Mouse (Mus musculus): ENCODE measurements around the gene Ccdc151. TPM values are rescaled to one million over a fixed set of nuclear protein-coding genes. Genes with fewer than 3 reads are reported as not detected.

The Ccdc151 gene
- polyA plus RNA-seq, 1 experiment from 2014 or later: 0.52 TPM

DNA sequence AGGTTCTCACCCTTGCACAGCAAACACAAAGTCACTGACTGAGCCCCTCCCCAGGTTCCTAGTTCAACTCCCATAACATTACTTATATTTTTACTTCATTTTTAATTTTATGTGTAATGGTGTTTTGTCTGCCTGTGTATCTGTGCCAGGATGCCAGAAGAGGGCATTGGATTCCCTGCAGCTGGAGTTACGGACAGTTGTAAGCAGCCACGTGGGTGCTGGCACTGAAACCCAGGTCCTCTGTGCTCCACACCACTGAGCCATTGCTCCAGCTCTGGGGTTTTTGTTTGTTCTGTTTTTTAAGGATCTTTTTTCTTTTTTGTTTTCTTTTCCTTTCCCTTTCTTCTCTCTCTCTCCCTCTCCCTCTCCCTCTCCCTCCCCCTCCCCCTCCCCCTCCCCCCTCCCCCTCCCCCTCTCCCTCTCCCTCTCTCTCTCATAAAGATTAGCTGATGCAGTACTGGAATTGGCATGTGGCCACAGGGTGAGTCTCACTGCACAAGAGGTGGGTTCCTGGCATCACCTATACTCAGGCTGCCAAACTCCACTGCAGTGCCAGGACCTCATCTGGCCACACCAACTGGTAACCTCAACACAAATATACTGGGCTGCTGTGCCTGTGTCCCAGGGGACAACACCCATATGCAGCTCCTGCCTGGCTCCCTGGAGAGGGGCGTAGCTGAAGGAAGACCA is 6.1 kb downstream of the Ccdc151 start:
- no peak for DNase-seq (ENCODE audit: low spot score)

DNA sequence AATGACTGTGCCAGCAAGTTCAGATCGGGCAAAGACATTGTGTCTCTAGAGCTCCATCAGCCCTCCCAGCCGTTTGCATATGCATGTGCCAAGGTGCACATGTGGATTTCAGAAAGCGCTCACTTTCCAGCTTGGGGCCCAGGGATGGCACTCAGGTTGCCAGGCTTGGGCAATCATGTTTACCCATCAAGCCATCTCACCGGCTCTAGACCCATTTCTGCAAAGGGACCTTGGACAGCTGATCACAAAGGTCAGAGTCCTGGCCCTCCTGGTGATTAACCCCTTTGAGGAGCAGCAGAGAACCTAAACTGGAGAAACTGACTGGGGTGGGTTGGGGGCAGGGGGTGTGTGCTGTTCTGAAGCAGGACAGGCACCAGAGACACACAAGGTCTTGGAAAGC is 10.2 kb downstream of the Ccdc151 start:
- DNase-seq (ENCODE audit: low spot score): no peak

DNA sequence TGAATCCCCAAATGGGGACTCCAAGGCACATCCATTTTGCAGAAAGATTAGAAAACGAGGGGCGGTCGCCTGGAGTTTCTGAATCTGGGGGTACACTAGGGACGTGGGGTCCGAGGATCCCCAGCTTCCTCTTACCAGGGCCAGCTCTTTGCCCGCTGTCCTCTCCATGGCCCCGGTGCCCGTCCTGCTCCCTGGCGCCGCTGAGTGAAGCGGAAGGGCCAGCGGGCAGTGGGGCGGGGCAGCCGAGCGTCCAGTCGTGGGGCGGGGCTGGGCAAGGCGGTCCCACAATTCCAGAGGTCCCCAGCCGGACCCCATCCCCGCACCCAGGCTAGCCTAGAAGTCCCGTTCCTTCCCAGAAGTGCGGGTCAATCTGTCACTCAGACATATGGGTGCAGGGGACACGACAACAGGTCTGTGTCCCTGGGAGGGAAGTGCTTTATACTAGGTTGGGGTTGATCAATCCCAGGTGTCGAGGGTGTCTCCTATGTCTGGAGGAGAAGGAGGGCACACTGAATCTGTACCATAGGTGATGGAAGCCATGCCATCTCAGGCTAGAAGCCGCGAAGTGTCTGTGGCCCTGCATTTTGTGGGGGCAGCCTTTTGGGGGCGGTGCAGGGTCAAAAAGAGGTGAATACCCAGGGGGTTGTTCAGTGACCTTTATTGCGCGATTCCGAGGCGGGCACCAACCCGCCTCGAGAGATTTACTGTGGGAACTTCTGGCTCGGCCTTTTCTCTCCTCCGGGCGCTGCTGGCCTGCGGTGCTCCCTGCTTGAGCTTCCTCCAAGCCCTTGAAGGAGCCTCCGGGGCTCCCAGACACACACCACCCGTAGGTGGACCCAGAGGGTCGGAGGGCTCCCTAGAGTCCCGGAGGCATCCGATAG is 13.0 kb downstream of the Ccdc151 start, which contains the start of gene Rgl3:
TSS of gene Rgl3 (minus strand) at position 217 of the 881 bp plus-strand sequence.
- DNase-seq (ENCODE audit: low spot score): peak; percentile 29

DNA sequence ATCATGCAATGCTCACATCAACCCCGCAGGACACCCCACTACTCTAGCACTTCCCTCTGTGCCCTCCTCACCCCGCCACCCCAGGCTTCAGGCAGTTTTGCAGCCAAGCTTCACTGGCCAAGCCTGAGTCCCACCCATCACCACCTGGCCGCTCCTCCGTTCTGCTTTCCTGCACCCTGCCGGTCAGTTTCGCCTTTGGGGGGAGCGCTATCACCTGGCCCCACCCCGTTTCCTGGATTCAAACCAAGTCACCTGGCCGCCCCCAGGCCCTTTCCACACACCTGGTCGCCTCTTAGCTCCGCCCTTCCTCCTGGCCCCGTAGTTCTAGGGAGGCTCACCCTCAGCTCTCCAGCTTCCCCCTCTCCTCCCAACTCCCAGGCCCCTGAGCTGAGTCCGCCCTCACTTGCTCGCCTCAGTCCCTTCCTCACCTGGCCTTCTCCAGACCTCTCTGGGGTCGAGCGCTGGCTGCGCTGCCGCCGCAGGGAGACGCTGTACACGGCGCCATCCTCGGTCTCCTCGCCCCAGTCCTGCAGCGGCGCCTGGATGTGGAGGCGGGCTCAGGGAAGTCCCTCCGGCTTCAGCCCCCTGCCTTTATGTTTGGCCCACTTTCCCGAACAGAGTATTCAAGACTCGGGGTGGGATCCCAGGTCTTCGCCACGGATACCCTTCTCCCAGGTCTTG is 13.9 kb downstream of the Ccdc151 start:
- no peak for DNase-seq (ENCODE audit: low spot score)

DNA sequence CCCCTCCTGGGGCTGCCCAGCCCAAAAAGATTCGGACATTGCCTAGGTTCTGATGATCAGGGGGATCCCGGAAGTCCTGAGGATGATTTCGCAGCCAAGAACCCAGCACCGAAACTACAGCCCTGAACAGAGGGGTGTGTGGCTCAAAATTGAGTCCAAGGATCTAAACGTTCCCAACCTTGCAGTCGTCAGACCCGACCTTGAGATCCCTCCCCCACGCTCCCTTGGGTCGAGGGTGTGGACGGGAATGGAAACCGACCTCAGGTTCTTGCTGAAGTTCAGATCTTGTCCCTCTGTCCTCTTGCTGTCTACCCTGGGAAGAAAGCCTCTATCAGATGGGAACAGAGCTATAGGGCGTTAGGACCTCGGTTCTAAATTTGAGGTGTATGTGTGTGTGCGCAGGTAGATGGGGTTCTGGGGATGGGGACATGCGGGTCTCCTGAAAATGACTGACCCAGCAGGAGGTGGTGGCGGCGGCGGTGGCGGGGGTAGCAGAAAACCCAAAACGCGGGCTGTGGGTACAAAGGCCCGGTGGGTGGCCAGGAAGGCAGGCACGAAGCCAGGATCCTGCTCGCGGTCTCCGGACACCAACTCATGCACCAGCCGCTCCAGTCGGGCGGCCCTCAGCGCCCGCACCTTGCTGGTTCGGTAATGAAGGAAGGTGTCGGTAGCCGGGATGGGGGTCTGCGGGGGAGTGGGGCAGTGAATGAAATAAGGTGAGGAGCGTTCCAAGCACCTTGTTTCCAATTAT is 14.7 kb downstream of the Ccdc151 start:
- no peak for DNase-seq (ENCODE audit: low spot score)

DNA sequence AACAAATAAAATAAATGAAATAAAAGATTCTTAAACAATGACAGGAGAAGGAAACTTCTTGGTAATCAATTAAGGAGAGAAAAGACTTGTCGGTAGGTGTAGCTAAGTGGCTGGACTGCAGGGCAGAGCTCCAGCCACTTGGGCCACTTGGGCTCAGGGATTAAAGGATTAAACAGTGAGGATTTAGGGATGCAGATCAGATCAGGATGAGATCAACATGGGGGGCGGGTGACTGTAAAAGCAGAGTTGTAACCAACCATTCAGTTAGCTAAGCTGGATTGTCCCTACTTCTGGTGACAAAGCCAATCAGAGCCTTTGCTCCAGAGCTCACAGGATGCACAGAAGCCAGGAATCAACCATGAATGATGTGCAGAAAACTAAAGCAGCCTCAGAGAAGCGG is 18.5 kb downstream of the Ccdc151 start:
- no peak for DNase-seq (ENCODE audit: low spot score)

DNA sequence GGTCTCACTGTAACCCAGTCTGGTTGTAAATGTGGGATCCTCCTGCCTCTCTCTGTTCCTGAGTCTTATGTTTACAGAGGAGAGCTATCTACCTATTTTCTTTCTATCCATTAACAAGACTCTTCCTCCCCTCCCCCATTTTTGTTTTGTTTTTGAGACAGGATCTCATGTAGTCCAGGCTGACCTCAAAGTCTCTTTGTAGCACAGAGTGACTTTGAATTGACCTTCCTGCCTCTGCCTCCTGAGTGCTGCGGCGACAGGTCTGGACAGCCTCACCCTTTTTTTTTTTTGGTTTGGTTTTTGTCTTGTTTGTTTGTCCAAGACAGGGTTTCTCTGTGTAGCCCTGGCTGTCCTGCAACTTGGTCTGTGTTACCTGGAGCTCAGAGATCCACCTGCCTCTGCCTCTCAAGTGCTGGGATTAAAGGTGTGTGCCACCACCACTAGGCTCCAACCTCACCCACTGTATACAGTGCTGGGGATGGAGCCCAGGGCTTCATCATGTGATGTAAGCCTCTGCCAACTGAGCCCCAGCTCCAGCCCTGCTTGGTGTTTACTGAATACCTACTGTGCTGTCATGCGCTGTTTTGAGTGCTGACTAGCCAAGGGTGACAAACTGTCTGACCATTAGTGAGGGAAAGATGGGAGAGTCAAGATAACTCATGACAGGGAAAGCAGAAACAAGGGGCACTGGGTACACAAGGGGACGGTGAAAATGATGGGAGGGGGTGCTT is 23.9 kb downstream of the Ccdc151 start:
- no peak for DNase-seq (ENCODE audit: low spot score)

DNA sequence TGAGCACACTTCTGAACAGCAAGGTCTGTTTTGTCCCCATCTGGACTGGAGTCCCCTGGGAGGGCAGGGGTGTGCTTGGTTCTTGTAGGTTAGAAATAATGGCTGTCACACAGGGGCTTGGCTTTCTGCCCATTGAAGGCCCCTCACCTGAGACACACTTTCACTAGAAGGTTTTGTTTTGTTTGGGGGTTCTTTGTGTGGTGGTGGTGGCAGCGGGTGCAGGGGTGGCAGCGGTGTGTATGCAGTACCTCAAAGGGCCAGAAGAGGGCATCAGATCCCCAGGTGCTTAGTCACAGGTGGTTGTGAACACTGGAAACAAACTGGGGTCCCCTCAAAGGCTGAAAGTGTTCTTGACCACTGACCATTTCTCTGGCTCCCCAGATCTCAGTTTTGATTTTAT is 24.5 kb downstream of the Ccdc151 start:
- DNase-seq (ENCODE audit: low spot score): peak; percentile 40

DNA sequence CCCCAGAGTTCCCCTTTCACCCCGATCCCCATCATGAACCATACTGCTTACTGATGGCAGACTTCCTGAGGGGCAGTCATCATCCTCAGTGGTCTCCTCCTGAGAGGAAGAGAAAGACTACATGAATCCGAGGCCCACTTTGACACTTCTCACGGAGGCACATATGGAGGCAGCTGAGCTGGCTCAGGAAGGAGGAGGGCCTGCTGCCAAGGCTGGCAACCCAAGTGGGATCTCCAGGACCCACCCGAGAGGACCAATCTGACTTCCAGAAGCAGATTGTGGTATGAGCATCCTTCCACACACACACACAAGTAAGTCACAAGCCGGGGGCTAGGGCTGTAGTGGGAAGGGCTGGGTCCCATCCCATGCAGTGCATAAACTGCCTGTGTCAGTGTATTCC is 25.1 kb downstream of the Ccdc151 start:
- DNase-seq (ENCODE audit: low spot score): no peak

DNA sequence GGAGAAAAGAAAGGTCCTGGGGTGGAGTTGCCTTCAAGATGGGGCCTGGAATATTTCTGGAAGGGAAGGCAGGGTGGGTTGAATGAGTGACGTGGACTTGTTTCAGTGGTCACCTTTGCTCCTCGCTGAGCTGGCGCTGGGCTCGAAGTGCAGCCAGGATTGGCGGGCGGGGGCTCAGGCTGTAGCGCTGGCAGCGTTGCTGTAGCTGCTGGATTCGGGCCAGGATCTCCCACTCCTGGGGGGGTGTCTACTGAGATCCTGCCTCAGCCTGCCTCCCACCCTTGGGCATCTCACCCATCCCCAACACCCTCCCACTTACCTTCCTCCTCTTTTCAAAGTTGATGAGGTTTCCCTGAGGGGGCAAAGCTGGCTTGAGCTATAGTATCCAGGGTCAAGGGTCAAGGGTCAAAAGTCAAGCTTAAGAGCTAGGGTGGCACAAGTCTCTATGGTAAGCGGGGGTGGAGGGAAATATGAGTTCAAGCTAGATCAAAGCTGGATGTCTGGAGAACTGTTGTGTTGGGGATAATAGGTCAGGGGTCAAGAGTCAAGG is 25.7 kb downstream of the Ccdc151 start:
- DNase-seq (ENCODE audit: low spot score): no peak

DNA sequence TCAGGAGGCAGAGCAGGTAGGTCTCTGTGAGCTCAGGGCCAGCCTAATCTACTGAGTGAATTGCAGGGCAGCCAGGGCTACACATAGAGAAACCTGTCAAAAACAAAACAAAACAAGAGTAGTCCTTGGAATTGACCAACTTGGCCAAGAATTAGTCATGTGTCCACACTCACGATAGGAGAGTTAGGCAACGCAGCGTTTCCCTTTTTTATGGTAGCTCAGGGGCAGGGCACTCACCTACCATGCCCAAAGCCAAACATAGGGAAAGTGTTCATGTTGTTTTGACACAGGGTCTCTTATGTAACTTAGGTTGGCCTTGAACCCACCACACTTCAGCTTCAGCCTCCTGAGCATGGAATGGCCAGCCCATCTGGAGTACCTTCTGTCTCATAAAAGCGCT is 33.1 kb downstream of the Ccdc151 start:
- DNase-seq (ENCODE audit: low spot score): no peak

DNA sequence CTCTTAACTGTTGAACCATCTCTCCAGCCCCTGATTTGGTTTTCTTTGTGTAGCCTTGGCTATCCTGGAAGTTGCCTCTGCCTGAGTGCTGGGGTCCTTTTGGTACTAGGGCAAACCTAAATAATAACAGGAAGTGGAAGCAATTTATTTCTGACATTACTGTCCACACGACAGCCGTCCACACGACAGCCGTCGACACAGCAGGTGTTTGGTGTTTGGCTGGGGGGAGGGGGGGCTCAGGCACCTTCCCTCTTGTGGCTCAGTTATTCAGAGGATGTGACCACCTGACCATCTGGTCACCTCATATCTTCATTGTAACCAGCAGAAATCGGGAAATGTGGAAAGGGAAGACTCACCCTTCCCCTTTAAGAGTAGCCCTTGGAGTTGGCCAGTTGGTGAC is 33.6 kb downstream of the Ccdc151 start:
- no peak for DNase-seq (ENCODE audit: low spot score)

DNA sequence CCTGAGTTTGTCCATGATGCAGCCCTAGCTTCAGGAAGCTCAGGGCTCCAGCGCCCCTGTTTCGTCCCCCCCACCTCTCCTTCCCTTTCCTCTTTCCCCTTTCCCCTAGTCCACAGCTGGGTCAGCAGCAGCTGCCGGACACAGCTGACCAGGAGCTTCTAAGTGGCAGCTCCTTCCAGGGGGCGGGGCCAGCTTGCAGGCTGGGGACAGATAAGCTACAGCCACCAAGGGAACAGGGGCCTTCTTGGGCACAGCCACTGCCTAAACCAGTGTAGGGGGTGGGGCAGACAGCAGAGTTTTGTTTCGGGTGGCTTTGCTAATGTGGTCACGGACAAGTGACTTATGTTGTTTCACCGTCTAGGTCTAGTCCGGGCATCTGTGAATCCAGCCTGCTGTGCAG is 39.0 kb downstream of the Ccdc151 start, which contains the start of gene Epor:
TSS of gene Epor (minus strand) at position 90 of the 400 bp plus-strand sequence.
- DNase-seq (ENCODE audit: low spot score): no peak

DNA sequence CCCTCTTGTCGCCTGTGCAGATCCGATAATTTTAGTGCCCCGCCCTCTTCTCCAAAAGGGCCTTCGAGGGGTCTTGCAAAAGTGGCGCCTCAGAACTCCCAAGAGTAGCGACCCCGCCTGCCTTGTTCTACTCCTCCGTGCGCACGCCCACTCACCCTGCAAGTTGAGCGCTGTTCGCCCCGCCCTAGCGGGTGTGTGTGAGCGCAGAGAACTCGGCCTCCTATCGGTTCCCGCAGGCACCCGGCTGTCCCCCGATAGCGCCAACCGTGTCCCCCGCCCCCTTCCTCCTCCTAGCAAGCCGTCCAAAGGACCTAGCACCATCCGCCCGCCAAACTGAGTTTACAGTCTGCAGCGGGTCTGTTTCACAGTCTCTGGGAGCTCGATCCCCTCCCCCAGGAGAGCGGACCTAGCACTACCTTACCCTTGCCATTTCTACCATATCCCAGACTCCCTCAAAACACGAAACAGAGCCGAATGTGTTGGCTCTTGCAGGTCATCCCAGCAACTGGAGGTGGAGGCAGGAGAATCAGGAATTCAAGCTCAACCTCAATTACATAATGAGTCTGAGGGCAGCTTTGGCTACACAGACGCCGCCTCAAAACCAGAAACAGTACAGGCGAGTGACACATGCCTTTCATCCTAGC is 39.9 kb downstream of the Ccdc151 start:
- DNase-seq (ENCODE audit: low spot score): peak; percentile 74

DNA sequence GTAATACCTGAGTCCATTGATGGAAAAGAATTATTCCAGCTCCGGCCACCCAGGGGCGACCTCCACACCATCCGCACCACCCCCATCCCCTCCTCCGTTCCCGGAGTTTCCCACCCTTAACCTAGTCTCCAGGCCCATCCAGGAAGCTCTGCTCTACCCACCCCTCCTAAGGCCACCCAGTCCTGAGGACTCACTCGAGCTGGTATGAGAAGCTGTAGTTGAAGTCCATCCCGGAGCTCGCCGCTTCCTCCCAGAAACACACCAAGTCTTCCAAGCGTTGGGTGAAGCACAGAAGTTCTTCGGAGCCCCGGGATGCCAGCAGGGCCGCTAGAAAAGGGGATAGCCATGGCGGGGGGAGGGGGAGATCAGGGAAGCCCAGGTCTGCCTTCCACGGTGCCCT is 40.4 kb downstream of the Ccdc151 start:
- no peak for DNase-seq (ENCODE audit: low spot score)

DNA sequence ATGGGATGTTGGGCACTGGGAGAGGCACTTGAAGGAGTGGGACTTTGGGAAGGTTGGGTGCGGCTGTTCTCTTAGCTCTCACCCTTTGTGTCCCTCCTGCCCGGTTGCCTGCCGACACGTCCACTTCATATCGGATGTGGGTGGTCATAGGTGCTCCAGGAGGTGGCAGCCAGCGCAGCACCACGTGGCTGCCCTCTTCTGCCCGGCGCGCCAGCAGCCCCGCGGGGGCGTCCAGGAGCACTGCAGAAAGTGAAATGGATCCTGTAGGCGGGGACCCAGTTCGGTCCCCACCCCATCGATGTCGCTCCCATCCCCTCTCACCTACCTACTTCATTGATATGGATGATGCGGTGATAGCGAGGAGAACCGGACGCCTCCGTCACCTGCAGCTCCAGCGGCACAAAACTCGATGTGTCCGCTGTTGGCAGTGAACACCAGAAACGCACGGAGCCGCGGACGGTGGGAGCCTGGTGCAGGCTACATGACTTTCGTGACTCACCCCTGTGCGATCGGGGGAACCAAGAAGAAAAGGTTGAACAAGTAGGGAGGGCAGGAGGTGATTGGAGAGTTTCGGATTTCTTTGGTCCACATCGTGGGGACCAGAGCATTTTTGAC is 41.0 kb downstream of the Ccdc151 start:
- DNase-seq (ENCODE audit: low spot score): no peak

DNA sequence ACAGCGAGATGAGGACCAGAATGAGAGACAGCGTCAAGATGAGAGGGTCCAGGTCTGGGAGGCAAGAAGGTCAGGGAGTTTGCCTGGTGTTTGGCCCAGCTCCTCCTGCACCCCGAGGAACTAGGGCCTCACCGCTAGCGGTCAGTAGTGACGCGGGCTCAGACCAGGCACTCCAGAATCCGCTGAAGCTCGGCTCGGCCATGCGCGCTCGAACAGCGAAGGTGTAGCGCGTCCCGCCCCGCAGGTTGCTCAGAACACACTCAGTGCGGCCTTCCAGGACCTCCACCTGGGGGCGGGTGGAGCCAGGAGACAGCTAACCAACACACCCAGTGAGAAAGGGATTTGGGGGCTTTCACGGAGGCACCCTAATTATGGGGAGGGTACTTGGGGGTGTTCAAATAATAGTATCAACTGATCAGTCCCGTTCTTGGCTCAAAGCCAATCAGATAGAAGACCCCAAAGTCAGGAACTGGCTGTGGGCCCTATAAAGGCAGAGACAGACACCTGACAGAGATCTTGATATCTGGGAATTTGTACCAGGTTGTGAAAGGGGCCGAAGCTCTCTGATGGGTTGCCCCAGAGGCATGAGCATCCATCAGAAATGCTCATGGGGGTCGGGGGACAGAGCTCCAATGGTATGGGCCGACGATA is 41.8 kb downstream of the Ccdc151 start:
- DNase-seq (ENCODE audit: low spot score): no peak

DNA sequence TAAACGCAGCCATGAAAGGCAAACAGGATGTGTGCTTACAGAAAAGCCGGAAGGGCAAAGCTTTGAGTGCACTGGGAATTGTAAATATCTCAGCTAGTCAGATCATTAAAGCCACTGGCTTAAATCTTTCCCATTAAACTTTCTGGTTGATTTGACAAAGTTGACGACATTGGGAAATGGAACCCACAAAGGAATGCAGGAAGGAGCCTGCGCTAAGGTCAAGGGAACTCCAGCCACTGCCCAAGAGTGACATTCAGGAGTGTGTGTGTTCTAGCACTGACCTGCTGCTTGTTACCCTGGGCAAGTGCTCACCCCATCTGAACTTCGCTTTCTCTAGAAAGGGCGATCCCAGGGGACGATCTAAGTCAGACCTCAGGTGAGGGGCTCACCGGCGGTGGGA is 42.3 kb downstream of the Ccdc151 start:
- DNase-seq (ENCODE audit: low spot score): no peak

DNA sequence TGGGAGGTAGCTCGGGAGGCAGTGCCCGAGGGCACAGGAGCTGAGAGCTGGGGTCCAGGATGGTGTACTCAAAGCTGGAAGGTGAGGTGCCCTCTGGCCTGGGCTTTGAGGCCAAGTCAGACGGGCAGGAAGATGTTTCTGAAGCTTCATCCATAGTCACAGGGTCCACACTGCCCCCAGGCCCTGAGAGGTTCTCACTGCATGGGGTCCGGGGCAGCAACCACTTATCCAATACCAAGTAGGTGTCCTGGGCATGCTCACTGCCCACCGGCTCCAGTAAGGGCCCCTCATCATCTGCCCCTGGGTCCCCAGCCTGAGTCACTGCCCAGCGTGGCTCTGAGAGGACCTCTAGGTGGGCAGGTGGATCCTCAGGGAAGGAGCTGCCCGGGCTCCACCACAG is 43.2 kb downstream of the Ccdc151 start:
- DNase-seq (ENCODE audit: low spot score): no peak

All from thymus, postnatal 0 days (tissue).